Mouse (Mus musculus): ENCODE measurements at regions not wholly inside any gene's neighbourhood (a gene's known extent, or its start where the extent isn't known, plus 50 kb on each side); places are given as distances from the start of the nearest gene placed in this dataset.

- TF ChIP-seq POLR2A (IDR thresholded peaks at IDR 0.05; ENCODE audit: borderline replicate concordance, insufficient read depth, low read length): no peak
- TF ChIP-seq CTCF (IDR thresholded peaks at IDR 0.05; ENCODE audit: borderline replicate concordance, insufficient read depth, low read depth, low read length): no peak
Observed at GRCm38 (mm10) chr12:94059641-94060040, 1632.4 kb upstream of the Flrt2 start.

All from cerebellum, adult 2 months (tissue).